Mouse (Mus musculus) mature B cell (primary cell): ENCODE data around the gene Lad1.

Source experiments
- in situ Hi-C: fragments of 300-500 bp; cut with MboI; formaldehyde crosslinking; loops from 2 replicates; pipeline ENCODE4 v1.14.3; 2019

Lad1 gene

DNA sequence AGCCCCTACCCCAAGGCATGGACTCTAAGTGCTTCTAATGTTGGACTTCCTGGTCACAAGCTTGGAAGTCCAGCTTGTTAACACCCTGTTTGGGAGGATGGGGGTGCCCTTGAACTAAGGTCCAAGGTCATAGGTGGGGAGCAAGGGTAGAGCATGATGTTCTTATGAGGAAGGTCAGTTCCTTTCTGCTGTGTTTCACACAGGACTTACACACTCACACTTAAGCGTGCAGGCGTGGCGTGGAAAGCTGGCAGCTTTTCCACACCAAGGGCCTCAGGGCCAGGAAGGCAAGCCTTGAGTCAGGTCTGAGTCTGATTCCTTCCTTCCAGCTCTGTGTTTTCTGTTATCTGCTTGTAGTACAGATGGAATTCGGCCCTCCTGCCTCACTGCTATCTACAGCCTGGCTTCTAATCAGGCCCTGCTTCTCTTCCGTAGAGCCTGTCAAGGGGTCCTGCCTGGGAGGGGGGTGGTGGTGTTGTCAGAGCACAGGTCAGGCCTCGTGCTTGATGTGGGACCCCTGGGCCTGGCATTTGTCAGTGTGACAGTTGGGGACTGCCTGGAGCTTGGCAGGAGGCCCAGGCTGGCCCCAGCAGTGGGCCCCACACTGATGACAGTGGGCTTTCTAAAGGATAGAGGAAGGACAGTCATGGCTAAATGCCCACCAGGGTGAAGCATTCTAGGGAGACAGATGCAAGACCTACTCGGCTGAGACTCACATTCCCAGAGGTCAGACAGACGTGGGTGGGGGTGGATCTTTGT, 18.0 kb upstream of the Lad1 start:
- in situ Hi-C loops: no loop called here

GRCm38 (mm10) chr1:135807546-135807945, 10.9 kb upstream of the Lad1 start:
- in situ Hi-C loops: no loop called here

DNA sequence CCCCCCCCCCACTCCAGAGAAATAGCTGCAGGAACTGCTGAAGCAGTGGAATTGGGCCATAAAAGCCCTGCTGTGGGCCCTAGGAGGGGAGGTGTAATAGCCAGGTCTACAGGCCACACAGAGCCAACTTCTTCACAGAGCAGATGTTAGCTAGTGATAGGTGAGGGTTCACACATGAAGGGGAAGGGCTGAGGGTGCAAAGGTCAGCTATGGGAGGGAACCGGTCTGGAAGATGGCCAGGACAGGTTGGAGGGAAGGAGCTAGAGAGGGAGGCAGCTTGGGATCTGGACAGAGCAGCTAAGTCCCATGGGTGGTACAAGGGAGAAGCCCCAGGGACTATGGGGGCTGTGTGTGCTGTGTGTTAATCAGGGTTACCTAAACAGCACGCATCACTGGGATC, 8.2 kb upstream of the Lad1 start:
- in situ Hi-C loops: no loop called here

DNA sequence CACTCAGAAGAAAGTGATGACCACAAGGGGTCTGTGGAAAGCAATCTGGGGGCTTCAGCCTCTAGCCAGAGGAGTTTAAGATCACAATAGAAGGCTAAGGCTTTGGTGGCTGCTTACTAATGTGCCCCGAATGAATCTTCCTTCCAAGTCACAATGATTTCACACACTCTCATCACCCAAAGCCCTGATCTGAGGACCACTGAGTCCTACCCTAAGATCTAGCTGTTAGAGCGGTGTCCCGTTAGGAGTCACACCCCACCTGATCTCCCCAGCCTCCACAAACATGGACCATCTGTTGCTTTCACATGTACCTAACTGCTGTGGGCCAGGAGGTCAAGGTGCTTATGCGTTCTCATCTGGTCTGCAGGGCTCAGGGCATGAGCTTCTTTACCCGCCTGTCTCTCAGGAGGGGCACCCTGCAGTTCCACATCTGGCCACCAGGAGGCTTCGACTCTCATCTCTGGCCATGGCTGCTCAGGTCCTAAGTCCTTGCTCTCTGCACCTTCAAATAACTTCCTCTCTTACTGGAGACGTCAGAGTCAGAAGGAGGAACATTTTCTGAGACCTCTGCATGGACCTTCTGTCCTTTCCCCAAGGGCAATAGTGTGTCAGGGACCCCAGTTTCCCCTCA, 7.3 kb upstream of the Lad1 start:
- in situ Hi-C loops: no loop called here

- in situ Hi-C loops: no loop called here
These were observed 6.2 kb upstream of the Lad1 start for GRCm38 (mm10) chr1:135812205-135812604.

GRCm38 (mm10) chr1:135812618-135813017, 5.8 kb upstream of the Lad1 start:
- in situ Hi-C loops: no loop called here

- in situ Hi-C loops: no loop called here
These were observed 5.3 kb upstream of the Lad1 start for GRCm38 (mm10) chr1:135813071-135813470.

DNA sequence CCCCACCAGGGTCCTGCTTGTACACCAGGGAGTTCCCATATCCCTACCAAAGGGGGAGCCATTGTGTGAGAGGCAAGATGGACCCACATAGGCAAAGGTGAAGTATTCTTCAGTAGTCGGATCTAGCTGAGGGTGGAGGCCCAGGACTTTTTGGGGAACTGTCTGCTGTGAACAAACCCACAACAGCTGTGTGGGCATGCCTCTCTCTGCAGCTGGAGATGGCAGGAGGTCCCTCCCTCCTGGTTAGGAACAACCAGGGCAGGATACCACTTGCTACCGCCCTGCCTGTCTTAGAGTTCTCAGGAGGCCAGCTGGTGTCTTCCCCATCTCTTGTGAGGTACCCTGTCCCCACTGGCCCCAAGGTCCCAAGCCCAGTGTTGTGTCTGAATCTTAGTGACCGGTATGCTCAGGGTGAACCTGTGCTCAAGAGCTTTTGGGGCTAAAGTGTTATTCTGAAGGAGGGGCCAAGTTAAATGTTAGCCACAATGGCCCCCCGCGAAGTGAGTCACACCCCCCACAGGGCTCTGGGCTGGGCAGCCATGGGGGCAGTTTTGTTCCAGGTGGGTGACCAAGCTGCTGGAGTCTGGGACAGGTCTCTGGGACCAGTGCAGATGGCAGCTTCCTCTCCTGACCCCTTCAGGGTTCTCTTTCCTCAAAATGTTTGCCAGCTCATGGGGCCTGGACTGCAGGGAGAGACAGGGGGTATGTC, 4.6 kb upstream of the Lad1 start:
- in situ Hi-C loops: no loop called here

DNA sequence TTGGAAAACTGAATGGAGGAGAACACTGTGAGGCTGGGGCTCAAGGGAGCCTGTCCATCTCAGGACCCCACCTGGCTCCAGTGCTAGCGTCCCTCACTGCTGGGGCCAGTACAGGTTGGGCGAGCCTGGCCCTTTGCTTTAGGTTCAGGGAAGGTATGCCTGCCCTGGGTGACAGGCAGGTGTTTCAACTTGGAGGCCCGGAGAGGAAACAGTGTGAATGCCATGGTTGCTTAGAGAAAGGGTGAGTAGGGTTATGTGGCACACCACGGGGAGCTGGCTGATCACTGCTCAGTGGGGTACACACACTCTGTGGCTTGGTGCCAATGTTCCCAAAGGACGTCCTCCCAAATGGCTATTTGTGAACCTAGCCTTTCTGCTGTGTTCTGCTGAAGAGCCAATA, 3.9 kb upstream of the Lad1 start:
- in situ Hi-C loops: no loop called here

GRCm38 (mm10) chr1:135817595-135817994, 803 bp upstream of the Lad1 start:
- in situ Hi-C loops: no loop called here

- in situ Hi-C loops: no loop called here
These were observed 1.7 kb downstream of the Lad1 start for GRCm38 (mm10) chr1:135820071-135820470.

GRCm38 (mm10) chr1:135820736-135821364, 2.5 kb downstream of the Lad1 start:
- in situ Hi-C loops: no loop called here

DNA sequence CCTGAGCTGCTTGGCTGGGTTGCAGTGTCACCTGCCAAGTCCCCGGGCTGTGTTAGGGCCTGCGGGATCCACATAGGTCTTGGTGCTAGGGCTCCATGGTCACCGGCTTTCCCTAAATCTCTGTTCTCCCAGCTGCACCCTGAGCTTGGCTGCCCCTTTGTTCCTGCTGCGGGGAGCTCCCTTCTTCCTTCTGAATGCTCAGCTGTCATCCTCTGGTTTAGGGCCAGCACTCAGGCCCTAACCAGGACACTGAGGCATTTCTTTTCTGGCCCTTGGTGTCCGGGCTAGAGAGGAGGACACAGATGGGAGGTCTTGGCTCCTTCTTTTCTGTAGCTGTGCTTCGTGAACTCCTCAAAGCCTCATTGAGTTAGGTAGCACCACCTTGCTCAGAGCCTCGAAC, 3.4 kb downstream of the Lad1 start:
- in situ Hi-C loops: no loop called here

GRCm38 (mm10) chr1:135828918-135829317, 10.5 kb downstream of the Lad1 start:
- in situ Hi-C loops: no loop called here

- in situ Hi-C loops: no loop called here
These were observed 15.9 kb downstream of the Lad1 start for GRCm38 (mm10) chr1:135834206-135834859.

DNA sequence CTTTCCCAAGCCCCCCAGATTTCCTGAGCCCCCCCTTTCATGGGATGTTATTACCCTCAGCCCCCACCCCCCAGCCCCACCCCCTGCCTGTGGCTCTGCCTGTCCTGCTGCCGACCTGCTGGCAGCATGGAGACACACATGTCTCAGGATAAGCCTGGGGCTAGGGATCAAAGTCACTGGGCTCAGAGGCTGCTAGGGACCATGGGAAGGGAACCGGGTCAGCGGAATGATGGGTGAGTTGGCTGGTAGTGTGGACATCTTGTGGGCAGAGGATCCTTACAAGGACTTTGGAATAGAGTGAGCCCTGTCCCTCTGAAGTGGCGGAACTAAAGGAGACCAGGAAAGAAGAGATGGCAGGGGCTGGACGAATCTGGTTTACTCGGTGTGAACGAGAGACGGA, 16.6 kb downstream of the Lad1 start:
- in situ Hi-C loops: no loop called here

GRCm38 (mm10) chr1:135835716-135836483, 17.5 kb downstream of the Lad1 start, which contains the start of gene Tnnt2:
Tnnt2 (plus strand) TSS chr1:135836354.
- in situ Hi-C loops: no loop called here

DNA sequence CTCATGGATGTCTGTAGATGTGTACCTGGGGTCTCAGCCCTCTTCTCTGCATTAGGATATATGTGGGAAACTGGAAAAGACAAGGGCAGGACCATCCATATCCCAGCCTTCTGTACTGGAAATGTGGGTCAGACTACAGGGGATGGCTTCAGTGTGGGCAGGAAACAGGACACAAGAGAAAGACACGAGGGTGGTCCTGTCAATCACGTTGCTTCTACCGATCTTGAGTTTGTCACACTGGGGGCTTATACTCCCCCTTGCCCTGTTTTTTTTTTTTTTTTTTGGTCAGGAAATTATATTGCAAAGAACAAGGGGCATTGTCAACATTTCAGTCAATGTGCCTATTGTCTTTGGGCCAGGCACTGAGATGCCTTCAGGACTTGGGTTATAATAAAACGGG, 20.2 kb downstream of the Lad1 start:
- in situ Hi-C loops: no loop called here

GRCm38 (mm10) chr1:135839065-135839464, 20.7 kb downstream of the Lad1 start:
- in situ Hi-C loops: no loop called here

GRCm38 (mm10) chr1:135840675-135841395, 22.4 kb downstream of the Lad1 start:
- in situ Hi-C loops: no loop called here
